8 mouse cellular contexts compared by ENCODE assay signal in the genomic region with DNA sequence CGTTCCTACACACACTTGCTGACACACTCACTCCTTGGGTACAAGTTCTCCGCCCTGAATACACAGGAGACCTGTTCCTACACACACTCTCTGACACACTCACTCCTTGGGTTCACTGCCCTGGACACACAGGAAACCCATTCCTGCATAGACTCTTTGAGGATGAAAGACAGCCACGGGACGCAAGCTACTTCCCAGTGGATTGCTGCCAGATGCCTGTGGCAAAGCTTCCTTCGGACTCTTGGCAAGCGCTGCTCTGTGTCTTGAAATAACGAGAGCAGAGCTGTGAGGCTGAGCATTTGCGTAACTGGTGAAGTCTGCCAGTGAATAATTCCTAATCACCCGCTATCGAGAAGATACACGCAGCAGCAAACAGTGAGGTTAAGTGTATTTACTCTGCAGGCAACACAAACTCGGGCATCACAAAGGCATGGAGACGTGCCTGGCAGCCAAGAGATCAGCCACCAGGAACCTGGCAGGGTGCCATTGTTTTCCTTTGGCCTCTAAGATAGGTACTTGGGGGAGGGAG. TPM values are rescaled to one million over a fixed set of nuclear protein-coding genes. Genes with fewer than 3 reads are reported as not detected.
A peak's percentile ranks its signal among the peaks of the same experiment; 100 is the strongest.
DNase-seq lines count a peak whose midpoint lies in the region; ATAC-seq and TF ChIP-seq lines count a peak whose summit lies in the region.

No protein-coding gene starts in this region.

- H3K27ac ChIP-seq in forebrain, embryonic 12.5 days: peak overlapping the region; percentile 56; the same call in 1 of the 2 replicates
- no peak overlapping the region for H3K27ac ChIP-seq in forebrain, embryonic 10.5 days
- no peak overlapping the region for H3K27ac ChIP-seq in cerebellum, adult 2 months (ENCODE audit: insufficient read depth, low read length)

- peaks cover 85% of the 10 kb centered on the region for H3K36me3 ChIP-seq in forebrain, embryonic 12.5 days (replicated peaks)
- H3K36me3 ChIP-seq in forebrain, embryonic 10.5 days (replicated peaks): peaks cover 100% of the 10 kb centered on the region

- no peak for ATAC-seq in forebrain, embryonic 12.5 days (ENCODE audit: low FRiP score)

- no peaks in the 10 kb centered on the region for H3K9me3 ChIP-seq in forebrain, embryonic 12.5 days
- H3K9me3 ChIP-seq in forebrain, embryonic 10.5 days: no peaks in the 10 kb centered on the region

- DNase-seq in forebrain, embryonic 10.5 days (ENCODE audit: extremely low spot score, low spot score): no peak
- peak; percentile 80 to 85 for DNase-seq in cerebellum, adult 2 months
- DNase-seq in gastrocnemius, postnatal 14 days: peak; percentile 81
- peak; percentile 81 for DNase-seq in kidney, adult 18-20 months
- peak; percentile 60 to 64 for DNase-seq in left cerebral cortex, postnatal 36 days (ENCODE audit: low spot score in 2 of 2)
- peak; percentile 60 for DNase-seq in ovary, postnatal 10 days (ENCODE audit: low spot score)
- peak; percentile 66 to 73 for DNase-seq in urinary bladder, postnatal 4 days (ENCODE audit: low spot score in 2 of 2)

- peaks cover 8% of the 10 kb centered on the region; the same call in 1 of the 2 replicates for H3K4me1 ChIP-seq in forebrain, embryonic 12.5 days
- H3K4me1 ChIP-seq in forebrain, embryonic 10.5 days: no peaks in the 10 kb centered on the region
- H3K4me1 ChIP-seq in cerebellum, adult 2 months (ENCODE audit: control insufficient read depth, insufficient read depth, low read length): peaks cover 16% of the 10 kb centered on the region; the same call in 1 of the 2 replicates

- H3K4me2 ChIP-seq in forebrain, embryonic 12.5 days: no peak overlapping the region

- no peak for TF ChIP-seq CTCF in cerebellum, adult 2 months (IDR thresholded peaks at IDR 0.05; ENCODE audit: borderline replicate concordance, insufficient read depth, low read depth, low read length)

- H3K9ac ChIP-seq in forebrain, embryonic 12.5 days: 0 out of 2 replicates have a peak overlapping the region, but pooled peaks have one; percentile 12

- intact Hi-C loops in gastrocnemius, postnatal 14 days (cut with DNase I; ENCODE audit: low total_unique reads): no loop called here
- intact Hi-C loops in left cerebral cortex, postnatal 36 days (cut with DNase I): no loop called here

- TF ChIP-seq POLR2A in cerebellum, adult 2 months (IDR thresholded peaks at IDR 0.05; ENCODE audit: borderline replicate concordance, insufficient read depth, low read length): no peak

- 61% methylated on average over 13 of the region's 13 CpGs for WGBS in forebrain, embryonic 12.5 days
- 79% methylated on average over 13 of the region's 13 CpGs for WGBS in forebrain, embryonic 10.5 days
- WGBS in cerebellum, adult 2 months: 5% methylated on average over 13 of the region's 13 CpGs

- H3K27me3 ChIP-seq in forebrain, embryonic 12.5 days: no peaks in the 10 kb centered on the region
- H3K27me3 ChIP-seq in forebrain, embryonic 10.5 days (ENCODE audit: poor library complexity, severe bottlenecking): no peaks in the 10 kb centered on the region
- no peaks in the 10 kb centered on the region for H3K27me3 ChIP-seq in cerebellum, adult 2 months (ENCODE audit: control insufficient read depth, insufficient read depth, low read length)

- no peak overlapping the region for H3K4me3 ChIP-seq in forebrain, embryonic 12.5 days (replicated peaks)
- H3K4me3 ChIP-seq in forebrain, embryonic 10.5 days: no peak overlapping the region
- peak overlapping the region; percentile 32 for H3K4me3 ChIP-seq in cerebellum, adult 2 months (replicated peaks; ENCODE audit: insufficient read depth, low read depth, low read length)

RNA-seq across cellular contexts. Expression of a gene that starts 23.4 kb away (rescaled TPM):
- 58.7 and 67.8 TPM in 2 replicates for polyA plus RNA-seq in forebrain, embryonic 12.5 days (2016; fragmentation: Nextera tagmentation; extraction: Ambion mirVana)
- polyA plus RNA-seq in forebrain, embryonic 10.5 days (2016; fragmentation: Nextera tagmentation; extraction: Ambion mirVana): 71.4 and 71.9 TPM in 2 replicates
- polyA plus RNA-seq in cerebellum, adult 2 months (2012; rRNA removed): 19.9 and 22.2 TPM in 2 replicates
- total RNA-seq in gastrocnemius, postnatal 14 days (2021): 10 to 100 TPM; 39.1 to 40.3 TPM
- total RNA-seq in left cerebral cortex, postnatal 36 days (2021): 10 to 100 TPM; 30.4 to 32.0 TPM
